Mouse (Mus musculus) midbrain, embryonic 13.5 days (tissue): Measurements from ENCODE around the gene Usp18. TPM values are rescaled to one million over a fixed set of nuclear protein-coding genes. Genes with fewer than 3 reads are reported as not detected.

ENCODE experiments used
- ATAC-seq: fragments of 200-750 bp; cut with Nextera tagmentation; 2 replicates; pipeline ENCODE4 v1.8.0; 2017; ENCODE audit warnings: mild to moderate bottlenecking, moderate TSS enrichment, moderate library complexity
- H3K27ac ChIP-seq: fragments of 300-500 bp; sonication (generic); 2 replicates; pipeline ENCODE4 v1.5.1; 2015; ENCODE audit warnings: inconsistent platforms, mild to moderate bottlenecking, moderate library complexity
- H3K27me3 ChIP-seq: fragments of 300-500 bp; sonication (generic); 2 replicates; pipeline ENCODE4 v1.6.1; 2015; ENCODE audit warnings: mild to moderate bottlenecking, inconsistent platforms
- H3K36me3 ChIP-seq: fragments of 300-500 bp; sonication (generic); 2 replicates; pipeline ENCODE4 v1.6.1; 2015; ENCODE audit warnings: mild to moderate bottlenecking, inconsistent platforms
- H3K4me1 ChIP-seq: fragments of 300-500 bp; sonication (generic); replicated peaks from 2 replicates; pipeline ENCODE4 v1.6.1; 2015; ENCODE audit warnings: inconsistent platforms
- H3K4me2 ChIP-seq: fragments of 300-500 bp; sonication (generic); replicated peaks from 2 replicates; pipeline ENCODE4 v1.6.1; 2015; ENCODE audit warnings: moderate library complexity, mild to moderate bottlenecking, inconsistent platforms
- H3K4me3 ChIP-seq: fragments of 300-500 bp; sonication (generic); replicated peaks from 2 replicates; pipeline ENCODE4 v1.5.1; 2015; ENCODE audit warnings: mild to moderate bottlenecking, inconsistent platforms
- H3K9ac ChIP-seq: fragments of 300-500 bp; sonication (generic); replicated peaks from 2 replicates; pipeline ENCODE4 v1.6.1; 2015; ENCODE audit warnings: mild to moderate bottlenecking, inconsistent platforms
- H3K9me3 ChIP-seq: fragments of 300-500 bp; sonication (generic); 2 replicates; pipeline ENCODE4 v1.6.1; 2016; ENCODE audit warnings: mild to moderate bottlenecking, inconsistent platforms
- WGBS: fragments of 180-500 bp; shearing (Covaris S2); methylation state at CpG from one replicate; pipeline ENCODE4 v1.1.7; 2015; 5-methylcytosine and 5-hydroxymethylcytosine counted together
- polyA plus RNA-seq: library from polyadenylated mRNA; unstranded; fragments of >200 nt; fragmentation: Nextera tagmentation; extraction: Ambion mirVana; gene quantifications from 2 replicates; pipeline ENCODE4 v1.2.1, GENCODE M21; 2015

Usp18 gene
- 0.89 and 0.98 TPM in 2 replicates for polyA plus RNA-seq

- ATAC-seq: peak; percentile 97
These were observed at the start of gene Usp18 for GRCm38 (mm10) chr6:121245127-121246036. Gene Usp18 (plus strand): TSS chr6:121245906.

GRCm38 (mm10) chr6:121197807-121198365, 47.8 kb upstream of the Usp18 start:
- no peak overlapping the region for H3K9ac ChIP-seq
- WGBS: 70% methylated on average over 9 of the region's 9 CpGs

More at GRCm38 (mm10) chr6:121245127-121246036, at the start of gene Usp18:
- Histone ChIP-seq H3K9me3 (no peaks in the 10 kb centered on the region), H3K27ac (no peak within 1 kb of the TSS), H3K27me3 (peaks cover 26% of the 10 kb centered on the region), H3K4me2 (peak within 1 kb of the TSS; percentile 64), H3K36me3 (no peaks in the 10 kb centered on the region), H3K9ac (peak within 1 kb of the TSS; percentile 60), H3K4me1 (0 out of 2 replicates have a peak, but pooled peaks cover 8% of the 10 kb centered on the region), H3K4me3 (peak within 1 kb of the TSS; percentile 49)
- WGBS: 12% methylated on average over 35 of the region's 35 CpGs

GRCm38 (mm10) chr6:121200458-121200857, 45.2 kb upstream of the Usp18 start:
- Histone ChIP-seq H3K36me3 (peaks cover 12% of the 10 kb centered on the region; the same call in 1 of the 2 replicates), H3K27me3 (no peaks in the 10 kb centered on the region), H3K9ac (no peak overlapping the region), H3K4me1 (no peaks in the 10 kb centered on the region), H3K4me3 (no peak overlapping the region), H3K4me2 (no peak overlapping the region), H3K27ac (no peak overlapping the region), H3K9me3 (no peaks in the 10 kb centered on the region)
- no peak for ATAC-seq
- 89% methylated on average over 4 of the region's 4 CpGs for WGBS

More at GRCm38 (mm10) chr6:121197807-121198365, 47.8 kb upstream of the Usp18 start:
- no peaks in the 10 kb centered on the region for H3K9me3 ChIP-seq
- H3K4me3 ChIP-seq: no peak overlapping the region
- ATAC-seq: no peak
- no peaks in the 10 kb centered on the region for H3K27me3 ChIP-seq
- no peak overlapping the region for H3K4me2 ChIP-seq
- no peaks in the 10 kb centered on the region for H3K4me1 ChIP-seq
- H3K36me3 ChIP-seq: peaks cover 35% of the 10 kb centered on the region
- H3K27ac ChIP-seq: no peak overlapping the region

GRCm38 (mm10) chr6:121202026-121202425, 43.7 kb upstream of the Usp18 start:
- Histone ChIP-seq H3K9ac (no peak overlapping the region), H3K4me3 (no peak overlapping the region), H3K9me3 (no peaks in the 10 kb centered on the region), H3K36me3 (0 out of 2 replicates have a peak, but pooled peaks cover 1% of the 10 kb centered on the region), H3K4me2 (no peak overlapping the region), H3K4me1 (no peaks in the 10 kb centered on the region), H3K27ac (no peak overlapping the region), H3K27me3 (no peaks in the 10 kb centered on the region)
- no peak for ATAC-seq
- WGBS: 80% methylated on average over 5 of the region's 5 CpGs

- no peak overlapping the region for H3K27ac ChIP-seq
- H3K9me3 ChIP-seq: no peaks in the 10 kb centered on the region
- no peak for ATAC-seq
- no peak overlapping the region for H3K9ac ChIP-seq
- no peak overlapping the region for H3K4me2 ChIP-seq
- no peaks in the 10 kb centered on the region for H3K36me3 ChIP-seq
- H3K4me3 ChIP-seq: no peak overlapping the region
- peaks cover 21% of the 10 kb centered on the region for H3K27me3 ChIP-seq
- H3K4me1 ChIP-seq: peaks cover 14% of the 10 kb centered on the region
- WGBS: 89% methylated on average over 5 of the region's 5 CpGs
These were observed 39.2 kb upstream of the Usp18 start for GRCm38 (mm10) chr6:121206481-121206880.

GRCm38 (mm10) chr6:121209584-121209983, 36.1 kb upstream of the Usp18 start:
- Histone ChIP-seq H3K36me3 (no peaks in the 10 kb centered on the region), H3K4me1 (peaks cover 19% of the 10 kb centered on the region), H3K9me3 (no peaks in the 10 kb centered on the region), H3K27me3 (peaks cover 34% of the 10 kb centered on the region), H3K4me3 (no peak overlapping the region), H3K27ac (no peak overlapping the region), H3K9ac (no peak overlapping the region), H3K4me2 (no peak overlapping the region)
- ATAC-seq: no peak
- 80% methylated on average over 2 of the region's 2 CpGs for WGBS

- H3K36me3 ChIP-seq: no peaks in the 10 kb centered on the region
- ATAC-seq: peak; percentile 83
- WGBS: 4% methylated on average over 30 of the region's 30 CpGs
These were observed 35.4 kb upstream of the Usp18 start, which contains the start of gene Tuba8 for GRCm38 (mm10) chr6:121210149-121210925. Gene Tuba8 (plus strand): TSS chr6:121210696.

GRCm38 (mm10) chr6:121210926-121211289, 34.8 kb upstream of the Usp18 start:
- peak; percentile 58 for ATAC-seq
- Histone ChIP-seq H3K4me1 (peaks cover 19% of the 10 kb centered on the region), H3K36me3 (no peaks in the 10 kb centered on the region), H3K9me3 (no peaks in the 10 kb centered on the region), H3K27ac (no peak overlapping the region), H3K27me3 (peaks cover 34% of the 10 kb centered on the region), H3K4me2 (peak overlapping the region; percentile 89), H3K9ac (peak overlapping the region; percentile 63), H3K4me3 (peak overlapping the region; percentile 46)
- WGBS: under 1% methylated on average over 12 of the region's 12 CpGs

More at GRCm38 (mm10) chr6:121210149-121210925, 35.4 kb upstream of the Usp18 start, which contains the start of gene Tuba8:
- Histone ChIP-seq H3K27me3 (peaks cover 34% of the 10 kb centered on the region), H3K9ac (peak within 1 kb of the TSS; percentile 63), H3K9me3 (no peaks in the 10 kb centered on the region), H3K4me3 (peak within 1 kb of the TSS; percentile 46), H3K4me2 (peak within 1 kb of the TSS; percentile 89), H3K27ac (no peak within 1 kb of the TSS), H3K4me1 (peaks cover 19% of the 10 kb centered on the region)

- no peaks in the 10 kb centered on the region for H3K9me3 ChIP-seq
- peaks cover 34% of the 10 kb centered on the region for H3K27me3 ChIP-seq
- peak overlapping the region; percentile 46; the same call in 1 of the 2 replicates for H3K4me3 ChIP-seq
- peaks cover 19% of the 10 kb centered on the region for H3K4me1 ChIP-seq
- peak overlapping the region; percentile 89 for H3K4me2 ChIP-seq
- no peaks in the 10 kb centered on the region for H3K36me3 ChIP-seq
- 8% methylated on average over 5 of the region's 5 CpGs for WGBS
- H3K27ac ChIP-seq: no peak overlapping the region
- no peak overlapping the region for H3K9ac ChIP-seq
- ATAC-seq: peak; percentile 18; the same call in 1 of the 2 replicates
These were observed 34.0 kb upstream of the Usp18 start for GRCm38 (mm10) chr6:121211743-121212142.

- peaks cover 34% of the 10 kb centered on the region for H3K27me3 ChIP-seq
- no peak overlapping the region for H3K4me2 ChIP-seq
- no peak overlapping the region for H3K4me3 ChIP-seq
- no peaks in the 10 kb centered on the region for H3K36me3 ChIP-seq
- no peak overlapping the region for H3K27ac ChIP-seq
- no peak overlapping the region for H3K9ac ChIP-seq
- ATAC-seq: no peak
- 78% methylated on average over 4 of the region's 4 CpGs for WGBS
- H3K9me3 ChIP-seq: no peaks in the 10 kb centered on the region
- H3K4me1 ChIP-seq: peaks cover 19% of the 10 kb centered on the region
These were observed 32.7 kb upstream of the Usp18 start for GRCm38 (mm10) chr6:121212988-121213387.

- peaks cover 19% of the 10 kb centered on the region for H3K4me1 ChIP-seq
- H3K36me3 ChIP-seq: no peaks in the 10 kb centered on the region
- no peak overlapping the region for H3K27ac ChIP-seq
- no peak overlapping the region for H3K4me2 ChIP-seq
- WGBS: 90% methylated on average over 5 of the region's 5 CpGs
- ATAC-seq: no peak
- H3K27me3 ChIP-seq: peaks cover 31% of the 10 kb centered on the region
- H3K9ac ChIP-seq: no peak overlapping the region
- no peak overlapping the region for H3K4me3 ChIP-seq
- H3K9me3 ChIP-seq: no peaks in the 10 kb centered on the region
These were observed 31.5 kb upstream of the Usp18 start for GRCm38 (mm10) chr6:121214221-121214620.
